Mouse (Mus musculus) ES-E14 (cell line): Measurements from ENCODE around the gene Fgd6.

Experiments used
- CHD2 ChIP-seq: IDR thresholded peaks from 2 replicates; pipeline ENCODE4 v1.6.1; 2014; ENCODE audit warnings: mild to moderate bottlenecking, low read depth, low read length, inconsistent platforms
- HCFC1 ChIP-seq: IDR thresholded peaks from 2 replicates; pipeline ENCODE4 v1.6.1; 2012; ENCODE audit warnings: low read length, inconsistent platforms, borderline replicate concordance; ENCODE audit not compliant: insufficient read depth
- MAFK ChIP-seq: IDR thresholded peaks from 2 replicates; pipeline ENCODE4 v1.6.1; 2014; ENCODE audit warnings: mild to moderate bottlenecking, low read depth, low read length, inconsistent platforms; ENCODE audit not compliant: insufficient read depth
- ZC3H11A ChIP-seq: IDR thresholded peaks from 2 replicates; pipeline ENCODE4 v1.6.1; 2012; ENCODE audit warnings: low read depth, mild to moderate bottlenecking, inconsistent platforms, low read length, borderline replicate concordance
- ZNF384 ChIP-seq: IDR thresholded peaks from 2 replicates; pipeline ENCODE4 v1.6.1; 2012; ENCODE audit warnings: low read depth, low read length, inconsistent platforms

GRCm38 (mm10) chr10:94158962-94159361, 123.2 kb downstream of the Fgd6 start:
- no peak for TF ChIP-seq ZC3H11A
- TF ChIP-seq CHD2, result no peak
- no peak for TF ChIP-seq ZNF384
- no peak for TF ChIP-seq MAFK
- TF ChIP-seq HCFC1, result no peak
